Mouse (Mus musculus) frontal cortex, adult 2 months (tissue): Measurements from ENCODE around the gene Pi4ka. TPM values are rescaled to one million over a fixed set of nuclear protein-coding genes. Genes with fewer than 3 reads are reported as not detected.

Experiments
- DNase-seq, 2 experiments: peaks; one replicate each; pipeline ENCODE4 v3.0.0; 2022; ENCODE audit warnings: low spot score in 1 of 2; ENCODE audit errors: extremely low spot score in 1 of 2
- polyA plus RNA-seq: library from polyadenylated mRNA; depleted of rRNA; stranded (reverse); fragments of >200 nt; gene quantifications from 2 replicates; pipeline ENCODE4 v1.2.3, GENCODE M21; 2012

The Pi4ka gene
- polyA plus RNA-seq, 1 experiment = 305 TPM

DNA sequence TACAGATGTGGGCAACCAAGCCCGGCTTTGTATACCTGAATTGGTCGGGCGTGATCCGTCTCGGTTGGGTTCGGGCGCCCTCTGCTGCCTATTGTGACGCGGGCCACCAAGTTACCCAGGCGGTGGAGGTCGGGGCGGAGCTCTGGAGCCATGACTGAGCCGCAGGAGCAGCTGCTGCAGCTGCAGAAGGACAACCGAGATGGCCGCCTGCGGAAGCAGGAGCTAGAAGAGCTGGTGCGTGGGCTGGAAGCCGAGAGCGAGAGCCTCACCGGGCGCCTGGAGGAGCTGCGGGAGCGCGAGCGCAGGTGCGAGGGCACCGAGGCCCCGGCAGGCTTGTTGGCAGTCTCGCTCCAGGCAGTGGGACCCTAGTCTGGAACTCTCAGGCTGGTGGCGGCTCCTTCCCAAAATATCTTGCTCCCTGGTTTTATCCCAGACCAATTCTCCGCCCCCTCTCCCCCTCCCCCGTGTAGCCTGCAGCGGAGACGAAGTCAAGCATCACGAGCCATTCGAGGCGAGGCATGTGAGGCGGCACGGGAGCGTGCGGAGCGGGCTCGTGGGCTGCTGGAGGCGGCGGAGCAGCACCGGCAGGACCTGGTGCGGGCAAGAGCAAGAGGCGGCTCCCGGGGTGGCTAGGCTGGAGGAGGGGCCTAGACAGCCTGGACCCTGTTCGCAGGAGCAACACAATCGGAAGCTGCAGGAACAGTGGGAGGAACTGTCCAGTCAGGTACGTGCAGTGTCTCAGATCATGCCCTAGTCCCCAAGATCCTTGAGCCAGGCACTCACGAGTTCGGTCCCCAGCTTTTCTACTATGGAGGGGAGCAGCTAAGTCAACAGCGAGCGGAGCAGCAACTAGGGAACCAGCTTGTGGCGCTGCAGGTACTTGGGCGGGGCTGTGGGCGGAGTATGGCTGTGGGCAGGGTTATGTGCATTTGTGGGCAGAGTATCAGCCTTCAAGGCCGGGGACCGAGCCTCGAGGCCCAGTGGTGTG lies 129.7 kb downstream of the Pi4ka start:
- DNase-seq = peak; percentile 87 to 97

DNA sequence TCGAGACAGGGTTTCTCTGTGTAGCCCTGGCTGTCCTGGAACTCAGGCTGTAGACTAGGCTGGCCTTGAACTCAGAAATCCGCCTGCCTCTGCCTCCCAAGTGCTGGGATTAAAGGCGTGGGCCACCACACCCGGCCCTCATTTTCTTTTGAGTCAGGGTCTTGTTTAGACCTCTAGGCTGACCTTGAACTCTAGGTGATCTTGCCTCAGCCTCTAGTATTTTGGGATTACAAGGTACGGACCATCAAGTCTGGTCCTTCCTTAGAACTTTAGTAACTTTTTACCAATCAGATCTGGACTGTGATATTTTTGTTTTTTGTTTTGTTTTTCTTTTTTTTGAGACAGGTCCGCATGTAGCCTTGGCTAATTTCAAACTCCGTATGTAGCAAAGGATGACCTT lies 130.4 kb downstream of the Pi4ka start, which contains the start of gene Tmem191c:
TSS of gene Tmem191c (plus strand) at position 357 of the 400 bp plus-strand sequence.
- no peak for DNase-seq

DNA sequence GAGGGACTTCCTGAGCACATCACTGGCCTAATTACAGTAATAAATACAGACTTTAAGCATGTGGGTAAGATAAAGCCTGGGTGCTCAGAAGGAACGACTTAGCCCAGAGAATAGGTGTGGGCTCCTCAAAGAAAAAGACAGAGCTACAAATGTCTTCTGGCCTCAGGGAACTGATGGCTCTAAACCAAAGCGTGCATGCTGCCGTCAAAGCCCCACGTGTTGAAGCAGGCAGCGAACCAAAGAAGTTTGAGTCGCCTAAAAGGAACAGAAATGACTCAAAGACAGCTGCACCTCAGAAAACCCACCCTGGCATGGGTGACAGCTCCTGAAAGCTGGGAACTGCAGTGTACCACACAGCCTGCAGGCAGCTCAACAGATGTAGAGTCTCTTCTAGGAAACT lies 134.3 kb downstream of the Pi4ka start:
- no peak for DNase-seq

DNA sequence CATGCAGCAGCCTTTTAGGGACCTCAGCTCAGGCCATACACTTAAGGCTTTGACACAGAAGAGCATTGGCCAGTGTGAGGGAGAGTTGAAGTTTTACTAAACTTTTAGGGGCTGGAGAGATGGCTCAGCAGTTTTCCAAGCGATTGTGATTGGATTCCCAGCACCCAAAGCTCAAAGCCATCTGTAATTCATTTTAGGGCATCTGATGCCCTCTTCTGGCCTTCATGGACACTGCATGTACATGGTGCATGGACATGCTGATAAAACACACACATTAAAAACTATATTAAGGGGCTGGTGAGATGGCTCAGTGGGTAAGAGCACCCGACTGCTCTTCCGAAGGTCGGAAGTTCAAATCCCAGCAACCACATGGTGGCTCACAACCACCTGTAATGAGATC lies 135.0 kb downstream of the Pi4ka start:
- peak in 1 of 2 experiments; percentile 58 for DNase-seq

DNA sequence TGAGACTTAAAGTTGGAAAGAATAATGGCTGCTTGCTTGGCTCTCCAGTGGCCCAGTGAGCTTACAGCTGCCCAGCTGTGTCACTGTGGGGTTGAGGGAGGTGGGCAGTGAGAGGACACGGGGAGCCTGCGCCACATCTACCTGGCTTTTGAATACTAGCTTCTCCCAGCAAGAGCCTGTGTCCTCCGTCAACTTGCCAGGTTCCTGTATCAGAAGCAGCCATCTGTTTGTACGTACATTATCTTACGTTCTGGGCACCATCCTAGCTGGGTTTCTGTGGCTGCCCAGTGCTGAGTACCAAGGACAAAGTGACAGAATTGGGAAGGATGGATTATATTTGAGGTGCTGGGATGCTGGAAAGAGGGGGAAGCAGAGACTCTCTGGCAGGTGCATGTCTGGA lies 136.2 kb downstream of the Pi4ka start:
- no peak for DNase-seq

DNA sequence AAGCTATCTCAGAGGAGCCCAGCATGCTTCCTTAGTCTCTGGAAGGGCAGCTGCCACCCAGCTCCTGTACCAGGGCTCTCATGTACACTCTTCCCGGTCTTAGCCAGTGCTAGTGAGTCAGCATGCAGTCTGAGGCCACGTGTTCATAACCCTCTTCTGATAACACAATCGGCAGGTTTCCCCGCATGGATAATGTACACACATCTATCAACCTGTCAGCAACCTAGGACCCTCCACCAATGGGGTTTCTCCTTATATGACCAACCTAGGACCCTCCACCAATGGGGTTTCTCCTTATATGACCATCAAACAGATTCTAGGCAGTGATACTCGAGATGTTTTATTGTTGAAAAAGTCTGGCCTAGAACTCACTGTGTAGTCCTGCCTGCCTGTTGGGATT lies 138.2 kb downstream of the Pi4ka start:
- no peak for DNase-seq

DNA sequence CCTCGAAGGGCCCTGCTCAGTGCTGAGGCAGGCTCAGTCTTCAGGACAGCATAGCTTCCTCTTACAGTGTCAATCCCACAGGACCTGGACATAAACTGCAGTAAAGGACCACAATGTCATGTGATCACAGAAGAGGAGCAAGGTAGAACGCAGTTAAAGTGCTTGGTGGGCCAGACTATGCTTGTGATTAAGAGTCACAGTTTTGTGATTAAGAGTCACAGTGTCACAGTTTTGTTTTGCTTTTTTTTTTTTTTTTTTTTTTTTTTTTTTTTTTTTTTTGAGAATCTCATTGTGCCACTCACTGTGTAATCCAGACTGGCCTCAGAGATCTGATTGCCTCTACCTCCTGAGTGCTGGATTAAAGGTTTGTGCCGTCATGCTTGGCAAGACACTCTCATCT lies 140.0 kb downstream of the Pi4ka start:
- no peak for DNase-seq

DNA sequence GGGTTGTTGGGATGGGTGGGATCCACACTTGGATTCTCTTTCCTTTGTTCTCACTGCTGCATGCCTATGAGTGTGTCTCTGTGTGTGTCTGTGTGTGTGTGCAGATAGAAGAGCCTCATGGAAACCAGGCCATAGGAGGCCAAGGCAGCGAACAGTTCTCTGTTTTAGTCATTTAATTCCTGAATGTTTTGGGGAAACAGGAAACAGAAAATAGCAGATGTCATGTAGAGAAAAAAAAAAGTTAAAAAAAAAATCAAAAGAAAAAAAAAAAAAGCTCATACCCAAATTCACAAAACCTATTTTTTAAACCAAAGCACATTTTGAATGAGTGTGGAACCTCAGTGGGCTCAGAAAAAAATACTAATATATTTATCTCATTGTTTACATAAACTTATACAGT lies 144.8 kb downstream of the Pi4ka start:
- DNase-seq = no peak

DNA sequence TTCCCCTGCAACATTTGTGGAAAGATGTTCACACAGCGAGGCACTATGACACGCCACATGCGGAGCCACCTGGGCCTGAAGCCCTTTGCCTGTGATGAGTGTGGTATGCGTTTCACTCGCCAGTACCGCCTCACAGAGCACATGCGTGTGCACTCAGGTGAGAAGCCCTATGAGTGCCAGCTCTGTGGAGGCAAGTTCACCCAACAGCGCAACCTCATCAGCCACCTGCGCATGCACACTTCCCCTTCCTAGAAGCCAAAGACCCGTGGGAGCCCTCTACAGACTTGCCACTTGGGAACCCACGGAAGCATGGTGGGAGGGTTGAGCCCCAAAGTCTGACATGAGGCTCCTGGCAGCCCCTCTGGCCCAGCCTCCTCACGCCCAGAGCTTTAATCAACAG lies 147.2 kb downstream of the Pi4ka start:
- no peak for DNase-seq

DNA sequence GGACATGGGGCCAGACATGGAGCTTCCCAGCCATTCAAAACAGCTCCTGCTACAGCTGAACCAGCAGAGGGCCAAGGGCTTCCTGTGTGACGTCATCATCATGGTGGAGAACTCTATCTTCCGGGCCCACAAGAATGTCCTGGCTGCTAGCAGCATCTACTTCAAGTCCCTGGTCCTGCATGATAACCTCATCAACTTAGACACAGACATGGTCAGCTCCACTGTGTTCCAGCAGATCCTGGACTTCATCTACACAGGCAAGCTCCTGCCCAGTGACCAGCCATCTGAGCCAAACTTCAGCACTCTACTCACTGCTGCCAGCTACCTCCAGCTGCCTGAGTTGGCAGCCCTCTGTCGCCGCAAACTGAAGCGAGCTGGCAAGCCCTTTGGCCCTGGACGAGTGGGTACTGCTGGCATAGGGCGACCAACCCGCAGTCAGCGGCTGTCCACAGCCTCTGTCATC lies 148.7 kb downstream of the Pi4ka start:
- DNase-seq = peak in 1 of 2 experiments; percentile 28

DNA sequence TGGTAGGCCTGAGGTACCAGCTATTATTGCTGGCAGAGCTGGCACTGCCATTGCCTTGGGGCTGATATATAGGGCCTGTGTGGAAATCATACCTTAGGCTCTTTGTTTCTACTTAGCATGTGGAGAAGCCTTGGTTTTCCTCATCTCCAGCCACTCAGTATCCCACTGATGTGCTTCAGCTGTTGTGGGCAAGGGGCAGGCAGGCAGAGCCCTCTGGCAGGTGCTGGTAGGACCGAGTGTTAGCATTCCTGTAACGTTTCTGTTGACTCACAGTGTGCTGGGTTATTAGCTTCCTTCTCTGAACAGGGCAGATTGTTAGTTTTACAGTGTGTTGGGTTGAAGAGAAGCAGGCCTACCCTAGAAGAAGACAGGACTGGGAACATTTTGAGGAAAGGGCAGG lies 150.8 kb downstream of the Pi4ka start:
- DNase-seq = no peak

DNA sequence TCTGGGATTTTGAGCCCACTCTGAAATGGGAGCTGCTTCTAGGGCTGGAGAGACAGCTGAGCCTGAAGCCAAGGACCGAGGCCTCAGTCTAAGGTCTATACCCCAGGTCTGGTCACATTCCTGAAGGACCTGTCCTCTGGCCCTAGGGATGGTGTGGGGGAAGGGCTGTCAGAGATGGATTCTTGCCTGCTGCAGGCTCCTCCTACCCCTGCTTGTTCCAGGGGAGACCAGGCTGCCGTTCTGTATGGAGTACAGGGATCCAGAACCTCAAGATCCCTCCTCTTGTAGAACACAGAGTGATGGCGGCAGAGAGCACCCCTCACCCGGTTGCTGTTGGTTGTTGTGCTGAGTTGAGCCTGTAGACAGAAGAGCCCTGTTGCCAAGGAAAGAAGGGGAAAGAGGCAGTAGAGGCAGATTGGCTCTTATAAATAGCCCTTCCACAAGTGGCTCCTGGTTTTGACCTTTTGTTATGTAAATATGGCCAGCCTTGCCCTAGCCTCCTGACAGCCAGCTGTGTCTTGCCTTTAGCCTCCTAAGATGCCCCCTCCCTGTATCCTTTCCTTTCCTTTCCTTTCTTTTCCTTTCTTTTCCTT lies 152.0 kb downstream of the Pi4ka start:
- DNase-seq = no peak

DNA sequence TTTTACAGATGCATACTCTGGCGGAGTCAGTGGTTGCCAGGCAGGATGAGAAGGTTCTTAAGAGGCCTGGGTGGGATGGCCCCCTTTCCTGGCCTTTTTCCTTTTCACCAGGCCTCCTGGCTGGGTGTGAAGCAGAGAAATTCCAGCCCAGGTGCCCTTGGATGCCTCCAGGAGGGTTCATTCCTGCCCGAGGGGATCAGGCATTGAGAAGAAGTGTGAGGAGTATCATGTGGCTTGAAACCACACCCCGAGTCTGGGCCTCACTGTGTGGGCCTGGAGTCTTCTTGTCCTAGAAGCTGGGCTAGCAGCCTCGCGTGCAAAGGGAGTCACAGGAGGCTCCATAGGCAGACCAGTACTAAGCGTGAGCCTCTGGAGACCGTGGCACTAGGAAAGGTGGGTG lies 153.3 kb downstream of the Pi4ka start:
- no peak for DNase-seq

DNA sequence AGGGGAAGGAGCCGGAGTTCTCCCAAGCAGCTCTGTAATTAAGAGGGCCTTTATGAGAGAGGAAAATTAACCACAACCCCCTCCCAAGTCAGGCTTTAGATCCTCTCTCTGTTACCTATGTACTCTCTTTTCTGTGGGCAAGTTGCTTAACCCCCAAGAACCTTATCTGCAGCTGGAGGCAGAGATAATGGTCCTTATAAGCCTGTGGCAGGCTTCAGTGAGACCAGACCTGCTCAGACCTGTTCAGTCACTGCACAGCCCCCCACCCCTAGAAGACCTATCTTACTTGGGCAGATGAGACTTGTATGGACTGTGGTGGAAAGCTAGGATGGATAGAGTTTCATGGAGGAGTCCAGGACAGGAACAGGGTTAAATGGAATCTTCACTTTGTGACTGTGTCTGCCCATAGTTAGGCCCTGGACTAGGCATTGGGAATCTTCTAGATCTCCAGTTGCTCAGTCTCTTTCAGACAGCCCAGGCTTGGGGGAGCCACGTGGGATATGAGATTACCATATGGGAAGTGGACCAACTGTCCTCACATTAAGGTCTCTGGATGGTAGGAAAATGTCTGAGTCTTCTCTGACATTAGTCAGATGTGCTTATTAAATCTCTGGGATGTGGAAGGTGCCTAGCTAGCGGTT lies 153.9 kb downstream of the Pi4ka start:
- no peak for DNase-seq

DNA sequence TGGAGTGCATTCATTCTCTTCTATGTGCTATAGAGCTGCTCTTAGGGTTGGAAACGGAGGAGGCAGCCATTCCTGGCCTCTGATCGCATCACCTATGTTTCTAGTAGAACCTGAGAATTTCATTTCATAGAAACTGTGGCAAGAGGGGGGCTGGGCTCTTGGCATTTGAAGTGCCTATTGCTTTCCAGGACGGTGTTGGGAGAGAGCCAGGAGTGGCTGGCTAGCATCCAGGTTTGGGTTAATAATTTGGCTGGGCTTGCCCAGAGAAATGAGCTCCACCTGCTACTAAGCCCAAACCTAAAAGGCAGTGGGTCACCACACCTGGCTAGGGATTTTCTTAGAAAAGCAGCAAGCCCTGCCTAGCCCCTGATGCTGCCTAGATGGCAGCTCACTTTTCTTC lies 154.6 kb downstream of the Pi4ka start:
- peak in 1 of 2 experiments; percentile 37 for DNase-seq

DNA sequence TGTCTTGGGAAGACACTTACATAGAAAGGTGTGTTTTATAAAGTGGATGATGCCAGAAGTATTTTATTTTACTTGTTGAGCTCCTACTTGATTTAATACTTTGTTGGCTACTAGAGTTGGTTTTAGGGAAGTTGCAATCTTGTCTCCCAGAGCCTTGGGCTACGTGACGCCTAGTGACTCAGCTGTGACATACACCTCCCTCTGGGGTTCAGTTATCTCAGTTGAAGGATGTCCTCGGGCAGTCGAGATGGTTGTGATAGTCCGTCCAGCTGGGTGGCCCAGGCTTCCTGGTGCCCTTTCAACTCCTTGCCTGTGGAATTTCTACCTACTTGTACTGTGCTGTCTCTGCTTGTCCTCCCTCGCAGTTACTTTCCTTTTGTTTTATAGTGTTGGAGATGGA lies 157.0 kb downstream of the Pi4ka start:
- no peak for DNase-seq

DNA sequence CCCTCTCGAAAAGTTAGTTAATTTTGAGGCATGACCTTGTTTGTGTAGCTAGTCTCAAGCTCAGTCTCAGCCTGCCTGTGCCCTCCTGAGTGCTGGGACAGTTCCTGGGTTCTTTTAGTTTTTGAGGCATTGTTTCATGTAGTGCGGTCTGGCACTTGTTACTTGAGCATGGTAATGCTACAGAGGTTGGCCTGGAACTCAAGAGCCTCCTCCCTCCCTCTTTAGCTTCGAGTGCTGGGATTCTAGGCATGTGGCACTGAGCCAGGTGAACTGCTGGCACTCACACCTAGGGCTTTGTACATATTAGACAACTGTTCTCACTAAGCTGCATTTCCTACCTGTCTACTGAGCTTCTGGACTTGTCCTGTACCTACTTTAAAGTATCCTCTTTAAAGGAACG lies 158.4 kb downstream of the Pi4ka start:
- DNase-seq = no peak

DNA sequence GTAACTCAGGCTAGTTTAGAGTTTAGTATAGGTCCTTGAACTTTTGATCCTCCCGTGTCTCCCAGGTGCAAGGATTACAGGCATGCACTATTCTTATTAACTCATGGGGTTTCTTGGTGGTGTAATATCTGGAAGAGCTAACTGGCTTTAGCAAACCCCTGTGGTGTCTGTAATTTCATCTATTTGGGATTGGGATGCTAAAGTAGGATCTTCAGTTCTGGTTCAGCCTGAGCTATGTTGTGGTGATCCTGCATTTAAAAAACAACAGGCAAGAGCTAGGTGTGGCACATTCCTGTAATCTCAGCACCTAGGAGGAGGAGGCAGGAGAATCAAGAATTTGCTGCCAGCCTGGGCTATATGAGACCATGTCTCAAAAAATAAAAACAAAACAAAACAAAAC lies 161.1 kb downstream of the Pi4ka start:
- DNase-seq = no peak

DNA sequence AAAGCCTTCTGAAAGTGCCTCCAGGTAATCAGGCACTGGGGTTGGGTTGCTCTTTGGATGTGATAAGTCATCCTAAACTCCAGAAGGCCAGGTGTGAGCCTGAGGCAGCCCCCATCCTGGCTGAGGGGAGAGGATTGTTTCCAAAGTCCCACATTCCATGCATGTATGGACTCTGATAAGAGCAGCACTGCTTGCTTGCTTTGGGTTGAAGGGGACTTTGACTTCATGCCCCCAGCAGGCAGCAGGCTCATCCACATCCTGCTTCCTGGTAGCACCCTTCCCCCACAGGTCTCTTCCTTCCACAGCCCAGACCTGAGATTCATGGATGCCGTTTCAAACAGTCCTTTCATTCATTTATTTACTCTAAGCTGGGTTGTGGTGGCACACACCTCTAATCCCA lies 162.4 kb downstream of the Pi4ka start:
- DNase-seq = no peak

DNA sequence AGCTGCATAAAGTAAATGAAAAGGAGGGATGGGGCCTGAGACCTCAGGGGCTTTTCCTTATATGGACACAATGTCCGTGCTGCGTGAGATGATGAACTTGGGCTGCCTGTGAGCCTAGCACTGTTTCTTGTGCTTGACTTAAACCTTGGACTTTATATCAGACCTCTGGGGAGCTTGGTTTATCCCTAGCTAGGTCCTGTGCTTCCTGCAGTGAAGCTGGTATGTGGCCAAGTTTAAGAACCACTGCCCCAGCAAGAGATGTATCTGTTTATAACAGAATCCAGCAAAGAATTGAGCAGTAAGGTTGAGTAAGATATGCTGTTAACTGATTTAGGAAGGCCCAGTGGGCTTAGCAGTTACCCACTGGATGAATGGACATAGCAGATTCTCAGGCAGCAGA lies 166.7 kb downstream of the Pi4ka start:
- no peak for DNase-seq

DNA sequence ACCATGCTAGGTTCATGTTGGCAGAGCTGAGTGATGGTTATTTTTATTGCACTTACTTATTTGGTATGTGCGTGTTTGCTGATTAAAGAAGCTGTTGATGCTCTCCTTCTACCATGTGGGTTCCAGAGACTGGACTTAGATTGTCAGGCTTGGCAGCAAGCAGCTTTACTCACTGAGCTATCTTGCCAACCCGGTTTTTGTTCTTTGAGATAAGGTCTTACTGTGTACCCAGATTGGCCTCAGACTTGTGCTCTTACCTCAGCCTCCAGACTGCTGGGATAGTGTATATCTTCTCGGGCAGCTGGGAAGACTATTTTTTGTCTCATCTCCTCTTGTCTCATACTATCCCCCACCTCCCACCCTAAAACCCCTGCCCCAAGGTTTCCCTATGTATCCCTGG lies 168.5 kb downstream of the Pi4ka start:
- no peak for DNase-seq
